Mouse (Mus musculus) brain, embryonic 14.5 days (tissue): ENCODE results near the gene Bmpr2.

Experiments
- CTCF ChIP-seq: fragments of 200-500 bp; IDR thresholded peaks from 2 replicates; pipeline ENCODE4 v1.5.1; 2012; ENCODE audit warnings: inconsistent platforms, mild to moderate bottlenecking, moderate library complexity, borderline replicate concordance; ENCODE audit not compliant: insufficient read depth, insufficient read length; ENCODE audit errors: extremely low read depth
- POLR2A ChIP-seq: fragments of 200-500 bp; IDR thresholded peaks from 2 replicates; pipeline ENCODE4 v1.6.1; 2012; ENCODE audit warnings: mild to moderate bottlenecking, inconsistent platforms, borderline replicate concordance; ENCODE audit not compliant: poor library complexity, insufficient read depth, insufficient read length, severe bottlenecking; ENCODE audit errors: extremely low read depth

- TF ChIP-seq POLR2A (no peak), CTCF (no peak)
Measured at GRCm38 (mm10) chr1:59766626-59767025, 3.4 kb downstream of the Bmpr2 start.
